Mouse (Mus musculus) neural tube, embryonic 11.5 days (tissue): ENCODE measurements around the gene Myo16. TPM values are rescaled to one million over a fixed set of nuclear protein-coding genes. Genes with fewer than 3 reads are reported as not detected.

Experiments used
- ATAC-seq: fragments of 200-750 bp; cut with Nextera tagmentation; 2 replicates; pipeline ENCODE4 v1.8.0; 2017; ENCODE audit warnings: moderate number of reproducible peaks, mild to moderate bottlenecking, moderate TSS enrichment, moderate library complexity; ENCODE audit not compliant: insufficient read depth, low FRiP score, low TSS enrichment
- DNase-seq: peaks from one replicate; pipeline ENCODE4 v3.0.0-alpha.2; 2015; ENCODE audit warnings: low spot score
- H3K27ac ChIP-seq: fragments of 300-500 bp; sonication (generic); 2 replicates; pipeline ENCODE4 v1.5.1; 2014; ENCODE audit warnings: low read depth, mild to moderate bottlenecking, low read length
- H3K27me3 ChIP-seq: fragments of 300-500 bp; sonication (generic); 2 replicates; pipeline ENCODE4 v1.6.1; 2014; ENCODE audit warnings: mild to moderate bottlenecking, low read length, mixed read lengths; ENCODE audit not compliant: control insufficient read depth, insufficient read depth
- H3K36me3 ChIP-seq: fragments of 300-500 bp; sonication (generic); 2 replicates; pipeline ENCODE4 v1.6.1; 2014; ENCODE audit warnings: mild to moderate bottlenecking, low read length, moderate library complexity, mixed read lengths; ENCODE audit not compliant: control insufficient read depth, insufficient read depth
- H3K4me1 ChIP-seq: fragments of 300-500 bp; sonication (generic); 2 replicates; pipeline ENCODE4 v1.6.1; 2014; ENCODE audit warnings: low read length, mixed read lengths; ENCODE audit not compliant: control insufficient read depth, insufficient read depth
- H3K4me2 ChIP-seq: fragments of 300-500 bp; sonication (generic); 2 replicates; pipeline ENCODE4 v1.6.1; 2014; ENCODE audit warnings: low read depth, mild to moderate bottlenecking, moderate library complexity
- H3K4me3 ChIP-seq: fragments of 300-500 bp; sonication (generic); 2 replicates; pipeline ENCODE4 v1.5.1; 2014; ENCODE audit warnings: low read depth, low read length
- H3K9ac ChIP-seq: fragments of 300-500 bp; sonication (generic); 2 replicates; pipeline ENCODE4 v1.6.1; 2014; ENCODE audit warnings: mild to moderate bottlenecking, low read length
- H3K9me3 ChIP-seq: fragments of 300-500 bp; sonication (generic); 2 replicates; pipeline ENCODE4 v1.6.1; 2016; ENCODE audit warnings: low read length; ENCODE audit not compliant: control insufficient read depth
- WGBS: fragments of 180-500 bp; shearing (Covaris S2); extraction: QIAGEN DNeasy Blood & Tissue Kit; methylation state at CpG from one replicate; pipeline ENCODE4 v1.1.7; 2014; 5-methylcytosine and 5-hydroxymethylcytosine counted together
- polyA plus RNA-seq: library from polyadenylated mRNA; unstranded; fragments of >200 nt; fragmentation: Nextera tagmentation; extraction: Ambion mirVana; gene quantifications from 2 replicates; pipeline ENCODE4 v1.2.1, GENCODE M21; 2014

Gene Myo16
- polyA plus RNA-seq, 1 experiment from 2014 or later, result 2.5 TPM

DNA sequence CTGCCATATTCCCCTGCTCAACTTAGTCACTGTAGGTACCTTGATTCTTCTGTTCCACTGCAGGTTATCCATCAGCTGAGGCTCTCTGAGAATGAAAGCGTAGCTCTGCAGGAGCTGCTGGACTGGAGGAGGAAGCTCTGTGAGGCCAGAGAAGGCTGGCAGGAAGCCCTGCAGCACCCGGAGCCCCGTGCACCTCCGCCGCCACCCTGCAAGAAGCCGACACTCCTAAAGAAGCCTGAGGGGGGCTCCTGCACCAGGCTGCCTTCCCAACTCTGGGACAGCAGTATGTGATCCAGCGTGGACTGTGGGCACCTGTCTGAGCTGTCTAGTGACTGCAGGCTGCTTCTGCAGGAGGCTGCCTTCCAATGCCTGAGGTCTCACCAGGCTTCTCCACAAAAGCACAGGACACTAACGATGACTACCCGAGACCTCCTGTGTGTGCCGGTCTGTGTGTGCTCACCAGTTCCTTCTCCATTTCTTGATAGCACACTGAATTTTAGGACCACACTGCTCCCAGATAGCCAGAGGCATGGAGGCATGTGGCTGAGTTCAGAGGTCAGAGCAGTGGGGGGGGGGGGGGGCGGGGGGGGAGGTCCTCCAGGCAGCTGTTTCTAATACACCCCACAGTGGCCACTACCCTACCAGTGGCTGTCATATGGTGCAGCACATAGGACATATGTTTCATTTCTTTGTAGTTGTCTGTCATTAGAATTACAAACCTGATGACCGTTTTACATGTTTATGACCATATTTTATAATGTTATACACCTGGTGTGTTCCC lies 479.8 kb downstream of the Myo16 start:
- peaks cover 7% of the 10 kb centered on the region for H3K4me1 ChIP-seq
- H3K27me3 ChIP-seq, result no peaks in the 10 kb centered on the region
- 57% methylated on average over 12 of the region's 12 CpGs for whole genome bisulfite sequencing
- no peak overlapping the region for H3K4me3 ChIP-seq
- no peaks in the 10 kb centered on the region for H3K36me3 ChIP-seq
- DNase-seq (no peak), ATAC-seq (no peak)
- H3K27ac ChIP-seq, result no peak overlapping the region
- H3K4me2 ChIP-seq, result no peak overlapping the region
- no peak overlapping the region for H3K9ac ChIP-seq
- H3K9me3 ChIP-seq, result no peaks in the 10 kb centered on the region

DNA sequence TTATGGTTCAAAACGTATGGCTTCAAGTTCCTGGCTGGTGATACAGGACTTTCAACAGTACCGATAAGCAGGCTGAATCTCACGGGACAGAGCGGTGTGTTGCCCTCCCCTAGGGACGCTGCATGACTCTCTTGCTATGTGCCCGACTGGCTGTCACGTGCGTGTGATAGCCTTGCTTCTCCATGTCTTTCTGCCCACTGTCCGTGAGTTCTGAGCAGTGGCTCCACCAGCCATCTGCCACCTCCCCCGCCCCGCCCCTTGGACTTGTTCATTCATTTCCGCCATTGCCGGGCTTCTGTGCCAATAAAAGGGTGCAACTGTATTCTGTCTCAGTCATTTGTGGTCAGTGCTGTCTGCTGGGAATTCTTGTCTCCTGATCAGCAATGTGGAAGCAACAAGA lies 480.7 kb downstream of the Myo16 start:
- peak; percentile 17 for DNase-seq
- H3K36me3 ChIP-seq, result no peaks in the 10 kb centered on the region
- no peak overlapping the region for H3K27ac ChIP-seq
- H3K9ac ChIP-seq, result no peak overlapping the region
- H3K4me1 ChIP-seq, result peaks cover 7% of the 10 kb centered on the region
- H3K4me2 ChIP-seq, result no peak overlapping the region
- WGBS, result 72% methylated on average over 13 of the region's 13 CpGs
- H3K4me3 ChIP-seq, result no peak overlapping the region
- no peak for ATAC-seq
- H3K27me3 ChIP-seq, result no peaks in the 10 kb centered on the region
- no peaks in the 10 kb centered on the region for H3K9me3 ChIP-seq

DNA sequence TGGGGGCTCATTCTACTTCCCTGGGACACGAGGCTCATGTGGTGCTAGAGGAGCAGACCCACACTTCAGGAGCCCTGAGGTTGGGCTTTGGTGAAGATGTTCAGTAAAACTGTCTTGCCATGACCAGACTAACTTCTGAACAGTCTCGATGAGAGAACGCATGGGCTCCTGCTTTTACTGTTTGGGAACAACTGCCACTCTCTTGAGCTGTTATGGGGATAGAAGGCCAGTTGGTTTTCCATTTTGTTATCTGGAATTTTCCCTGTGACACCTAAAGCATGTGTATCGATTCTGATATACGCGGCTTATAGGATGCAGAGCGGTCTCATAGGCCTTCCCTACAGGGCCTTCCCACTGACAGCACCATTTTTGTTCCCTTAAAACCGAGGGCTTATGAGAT lies 485.2 kb downstream of the Myo16 start:
- no peak for ATAC-seq
- no peaks in the 10 kb centered on the region for H3K27me3 ChIP-seq
- H3K9me3 ChIP-seq, result no peaks in the 10 kb centered on the region
- no peaks in the 10 kb centered on the region for H3K36me3 ChIP-seq
- no peak overlapping the region for H3K4me3 ChIP-seq
- DNase-seq, result no peak
- H3K4me2 ChIP-seq, result no peak overlapping the region
- no peak overlapping the region for H3K9ac ChIP-seq
- H3K4me1 ChIP-seq, result peaks cover 7% of the 10 kb centered on the region; the same call in 1 of the 2 replicates
- H3K27ac ChIP-seq, result no peak overlapping the region
- 92% methylated on average over 8 of the region's 8 CpGs for WGBS

GRCm38 (mm10) chr8:10640176-10640810 lies 486.6 kb downstream of the Myo16 start:
- Histone ChIP-seq H3K27me3 (no peaks in the 10 kb centered on the region), H3K27ac (no peak overlapping the region), H3K4me3 (no peak overlapping the region), H3K36me3 (no peaks in the 10 kb centered on the region), H3K4me2 (no peak overlapping the region), H3K9me3 (no peaks in the 10 kb centered on the region), H3K4me1 (no peaks in the 10 kb centered on the region), H3K9ac (no peak overlapping the region)
- DNase-seq, result no peak
- ATAC-seq, result no peak
- 88% methylated on average over 9 of the region's 9 CpGs for WGBS

DNA sequence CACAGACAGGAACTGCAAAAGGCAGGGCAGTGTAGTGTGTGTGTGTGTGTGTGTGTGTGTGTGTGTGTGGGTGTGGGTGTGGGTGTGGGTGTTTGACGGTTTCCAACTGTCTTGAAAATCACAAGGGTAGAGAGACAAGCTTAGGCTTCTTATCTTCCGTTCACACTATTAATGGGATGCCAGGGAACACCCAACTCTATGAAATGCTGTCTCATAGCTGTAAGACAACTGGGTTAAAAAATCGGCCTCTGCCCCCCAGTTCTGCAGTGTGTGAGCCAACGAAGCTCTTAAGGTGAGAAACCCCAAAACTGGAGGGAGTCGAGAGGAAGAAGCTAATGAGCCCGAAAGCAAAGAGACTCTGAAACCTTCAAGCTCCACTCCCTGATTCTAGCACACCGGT lies 487.1 kb downstream of the Myo16 start:
- no peak overlapping the region for H3K4me2 ChIP-seq
- no peak overlapping the region for H3K4me3 ChIP-seq
- H3K4me1 ChIP-seq, result no peaks in the 10 kb centered on the region
- H3K27ac ChIP-seq, result no peak overlapping the region
- no peaks in the 10 kb centered on the region for H3K27me3 ChIP-seq
- H3K9me3 ChIP-seq, result no peaks in the 10 kb centered on the region
- H3K9ac ChIP-seq, result no peak overlapping the region
- H3K36me3 ChIP-seq, result no peaks in the 10 kb centered on the region
- no peak for ATAC-seq
- DNase-seq, result no peak
- WGBS, result 85% methylated on average over 7 of the region's 7 CpGs

DNA sequence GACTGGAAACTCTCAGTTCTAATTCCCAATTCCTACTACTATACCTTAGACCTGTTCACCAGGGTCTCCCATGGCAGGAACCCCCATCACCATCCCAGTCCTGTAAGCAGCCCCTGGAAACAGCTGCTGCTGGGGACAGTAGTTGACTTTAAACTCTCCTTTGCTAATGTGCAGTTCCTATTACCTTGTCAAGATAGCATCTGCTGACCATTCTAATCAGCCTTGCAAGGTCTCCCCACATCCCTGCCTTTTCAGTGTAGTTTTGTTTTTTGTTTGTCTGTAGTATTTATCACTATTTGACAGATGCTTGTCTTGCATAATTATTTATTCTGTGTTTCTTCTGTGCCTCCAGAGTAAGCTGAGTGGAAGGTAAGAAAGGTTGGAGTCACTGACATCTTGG lies 487.6 kb downstream of the Myo16 start:
- Histone ChIP-seq H3K36me3 (no peaks in the 10 kb centered on the region), H3K4me3 (no peak overlapping the region), H3K9ac (no peak overlapping the region), H3K9me3 (no peaks in the 10 kb centered on the region), H3K4me1 (no peaks in the 10 kb centered on the region), H3K4me2 (no peak overlapping the region), H3K27me3 (no peaks in the 10 kb centered on the region), H3K27ac (no peak overlapping the region)
- DNase-seq, result no peak
- no peak for ATAC-seq

DNA sequence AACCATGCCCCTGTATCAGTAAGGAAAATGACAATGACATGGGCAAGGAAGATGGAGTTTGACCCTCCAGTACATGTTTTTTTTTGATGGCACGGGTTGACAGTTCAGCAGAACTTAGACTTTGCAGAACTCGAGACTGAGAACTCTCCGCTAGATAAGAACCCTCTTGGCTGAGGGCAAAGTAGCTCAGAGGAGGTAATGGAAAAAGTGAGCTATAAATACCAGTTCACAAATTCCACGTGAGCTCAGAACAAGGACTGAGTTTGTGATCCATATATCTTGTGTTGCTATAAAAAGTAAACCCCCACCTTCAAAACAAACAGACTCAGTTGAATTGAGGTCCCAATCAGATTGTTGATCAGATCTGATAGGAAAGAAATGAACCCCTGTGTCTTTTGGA lies 489.5 kb downstream of the Myo16 start:
- no peak overlapping the region for H3K4me2 ChIP-seq
- no peaks in the 10 kb centered on the region for H3K4me1 ChIP-seq
- H3K9me3 ChIP-seq, result no peaks in the 10 kb centered on the region
- H3K36me3 ChIP-seq, result no peaks in the 10 kb centered on the region
- no peak for DNase-seq
- 93% methylated on average over 4 of the region's 4 CpGs for WGBS
- ATAC-seq, result no peak
- H3K9ac ChIP-seq, result no peak overlapping the region
- H3K27ac ChIP-seq, result no peak overlapping the region
- H3K27me3 ChIP-seq, result no peaks in the 10 kb centered on the region
- H3K4me3 ChIP-seq, result no peak overlapping the region

- Histone ChIP-seq H3K27me3 (no peaks in the 10 kb centered on the region), H3K9ac (no peak overlapping the region), H3K9me3 (no peaks in the 10 kb centered on the region), H3K27ac (no peak overlapping the region), H3K4me2 (no peak overlapping the region), H3K36me3 (no peaks in the 10 kb centered on the region), H3K4me1 (no peaks in the 10 kb centered on the region), H3K4me3 (no peak overlapping the region)
- no peak for DNase-seq
- no peak for ATAC-seq
- 68% methylated on average over 3 of the region's 3 CpGs for WGBS
Measured at GRCm38 (mm10) chr8:10644481-10644880, 490.8 kb downstream of the Myo16 start.

DNA sequence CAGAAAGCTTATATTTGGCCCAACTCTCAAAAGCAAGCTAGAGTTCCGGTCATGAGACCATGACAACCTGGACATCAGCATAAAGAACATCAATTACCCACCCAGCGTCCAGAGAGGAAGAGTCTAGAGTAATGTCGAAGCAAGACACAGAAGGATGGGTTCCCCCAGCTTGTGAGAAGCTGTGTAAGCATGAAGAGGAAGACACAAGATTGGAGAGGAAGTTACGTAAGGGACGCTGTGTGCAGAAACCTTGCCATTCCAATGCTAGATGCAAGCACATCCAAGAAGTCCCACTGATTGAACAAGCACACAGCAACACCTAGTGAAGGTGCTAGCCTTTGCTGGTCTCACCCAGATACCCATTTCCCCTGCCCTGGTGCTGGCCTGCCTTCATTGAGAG lies 492.0 kb downstream of the Myo16 start:
- no peaks in the 10 kb centered on the region for H3K4me1 ChIP-seq
- no peak for ATAC-seq
- 87% methylated on average over 5 of the region's 5 CpGs for WGBS
- no peaks in the 10 kb centered on the region for H3K9me3 ChIP-seq
- H3K4me2 ChIP-seq, result no peak overlapping the region
- H3K27me3 ChIP-seq, result no peaks in the 10 kb centered on the region
- no peak for DNase-seq
- no peak overlapping the region for H3K9ac ChIP-seq
- no peak overlapping the region for H3K4me3 ChIP-seq
- H3K36me3 ChIP-seq, result no peaks in the 10 kb centered on the region
- H3K27ac ChIP-seq, result no peak overlapping the region
